Mouse (Mus musculus) natural killer cell, adult 2 months (primary cell): Measurements from ENCODE around the gene Cep250.
A peak's percentile ranks its signal among the peaks of the same experiment; 100 is the strongest.
"Not testable (repeated sequence)": the region's sequence is repeated elsewhere in the genome, so short reads cannot be mapped to it uniquely, and the experiment has no call there.

Experiments
- DNase-seq, 2 experiments: peaks; one replicate each; pipeline ENCODE4 v3.0.0; 2022; ENCODE audit warnings: low spot score in 2 of 2

The Cep250 gene

DNA sequence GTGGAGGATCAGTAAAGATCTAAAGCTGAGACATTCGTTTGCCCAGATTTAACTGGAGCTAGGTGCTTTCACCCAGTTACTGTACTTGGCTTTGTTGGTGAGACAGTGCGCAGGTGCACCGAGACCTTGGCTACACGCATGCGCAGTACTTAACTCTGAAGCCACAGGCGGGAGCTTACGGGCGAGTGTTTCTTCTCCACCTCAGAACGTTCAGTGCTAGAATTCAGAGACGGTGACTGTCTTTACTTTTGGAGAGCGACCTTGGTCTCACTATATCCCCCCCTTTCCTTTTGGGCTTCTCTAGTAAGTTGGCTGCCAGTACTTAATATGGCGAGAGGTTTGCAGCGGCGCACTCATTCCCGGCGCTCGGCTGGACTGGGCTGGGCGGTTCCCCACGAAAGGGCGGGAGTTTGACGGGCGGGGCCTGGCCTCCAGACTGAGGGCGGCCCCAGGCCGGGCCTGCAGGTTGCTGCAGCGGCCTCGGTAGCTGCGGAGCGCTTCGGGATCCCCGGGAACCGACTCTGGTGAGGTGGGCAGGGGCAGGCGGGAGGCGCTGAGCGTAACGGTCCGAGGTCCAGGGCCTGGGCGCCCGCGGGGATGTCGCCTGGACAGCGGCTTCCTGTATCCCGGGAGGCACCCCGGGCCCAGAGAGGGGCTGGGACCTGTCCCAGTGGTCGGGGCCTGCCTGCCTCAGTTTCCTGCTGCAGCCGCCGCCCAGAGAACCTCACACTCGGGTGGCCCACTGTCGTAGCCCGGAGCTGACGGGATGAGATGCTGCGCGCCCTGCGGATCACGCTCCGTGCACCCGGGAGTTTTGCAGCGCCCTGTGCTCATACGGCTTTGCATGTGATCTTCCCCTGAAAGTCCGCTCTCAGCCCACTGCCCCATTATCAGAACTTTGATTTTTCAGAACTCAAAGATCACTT, at the start of gene Cep250:
TSS of gene Cep250 (plus strand) at position 325 of the 926 bp plus-strand sequence.
- peak; percentile 90 for DNase-seq

GRCm38 (mm10) chr2:155914684-155915083, 41.6 kb upstream of the Cep250 start:
- DNase-seq: no peak

- DNase-seq: no peak
Observed at GRCm38 (mm10) chr2:155923143-155923542, 33.1 kb upstream of the Cep250 start.

DNA sequence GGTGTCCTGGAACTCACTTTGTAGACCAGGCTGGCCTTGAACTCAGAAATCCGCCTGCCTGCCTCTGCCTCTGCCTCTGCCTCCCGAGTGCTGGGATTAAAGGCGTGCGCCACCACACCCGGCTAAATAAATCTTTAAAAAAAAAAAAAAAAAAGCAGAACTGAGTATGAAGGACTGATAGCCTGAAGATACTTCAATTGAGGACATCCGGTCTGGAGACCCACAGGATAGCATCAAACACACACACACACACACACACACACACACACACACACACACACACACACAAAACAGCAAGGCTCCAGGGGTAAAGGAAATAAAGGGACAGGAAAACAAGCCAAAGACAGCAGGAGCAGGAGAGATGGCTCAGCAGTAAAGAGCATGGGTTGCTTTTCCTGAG, 31.0 kb upstream of the Cep250 start:
- DNase-seq: not testable (repeated sequence)

GRCm38 (mm10) chr2:155928711-155929345, 27.4 kb upstream of the Cep250 start:
- DNase-seq: no peak

GRCm38 (mm10) chr2:155929531-155930442, 26.5 kb upstream of the Cep250 start, which contains the start of gene Uqcc1:
TSS of gene Uqcc1 (minus strand) at chr2:155930310.
- peak; percentile 87 to 90 for DNase-seq

DNA sequence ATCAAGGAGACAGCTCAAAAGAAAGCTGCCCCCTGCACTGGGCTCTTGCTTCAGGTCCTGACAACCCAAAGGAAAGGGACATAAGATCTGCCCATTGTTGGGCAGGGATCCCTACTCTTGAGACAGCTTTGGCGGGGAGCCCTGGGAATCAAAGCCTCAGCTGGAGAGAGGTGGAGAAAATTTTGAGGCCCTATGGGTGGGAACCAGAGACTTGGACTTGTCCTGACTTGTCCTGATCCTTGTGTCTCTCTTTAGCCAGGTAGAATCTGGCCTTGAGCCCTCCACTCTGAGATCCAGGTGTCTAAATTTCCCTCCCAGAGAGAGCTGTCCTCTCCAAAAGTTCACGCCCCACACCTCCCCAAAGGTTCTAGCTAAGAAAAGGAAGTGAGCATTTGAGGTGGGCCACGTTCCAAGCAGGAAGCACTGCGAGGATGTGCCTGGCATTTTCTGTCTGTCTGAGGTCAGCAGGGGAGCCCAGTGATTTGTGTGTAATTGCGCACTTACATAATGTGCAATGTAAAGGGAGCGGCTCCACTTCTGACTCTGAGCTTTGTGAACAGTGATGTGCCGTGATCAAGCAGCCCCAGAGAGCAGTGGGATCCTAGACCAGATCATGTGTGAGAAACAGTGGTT, 16.2 kb upstream of the Cep250 start:
- no peak for DNase-seq

DNA sequence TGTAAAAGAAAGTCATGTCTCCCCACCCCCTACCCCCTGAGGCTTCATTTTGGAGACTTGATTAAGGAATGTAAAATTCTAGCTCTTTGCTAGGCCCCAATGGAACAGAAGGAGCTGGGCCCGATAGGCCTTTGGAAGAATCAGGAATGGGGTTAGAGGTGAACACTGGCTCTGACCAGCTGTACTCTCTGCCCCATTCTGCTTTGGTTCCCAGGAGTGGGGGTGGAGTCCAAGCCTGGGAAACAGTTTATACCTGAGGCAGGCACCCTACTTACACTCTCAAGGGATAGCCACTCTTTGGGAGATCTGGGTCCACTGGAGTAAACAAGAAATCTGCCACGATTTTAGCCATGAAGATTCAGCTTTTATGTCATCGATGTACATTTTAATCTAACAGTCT, 15.6 kb upstream of the Cep250 start, which contains the start of gene Gm15557:
TSS of gene Gm15557 (plus strand) at position 48 of the 400 bp plus-strand sequence.
- DNase-seq: no peak

GRCm38 (mm10) chr2:155941697-155942442, 14.4 kb upstream of the Cep250 start:
- DNase-seq: no peak

DNA sequence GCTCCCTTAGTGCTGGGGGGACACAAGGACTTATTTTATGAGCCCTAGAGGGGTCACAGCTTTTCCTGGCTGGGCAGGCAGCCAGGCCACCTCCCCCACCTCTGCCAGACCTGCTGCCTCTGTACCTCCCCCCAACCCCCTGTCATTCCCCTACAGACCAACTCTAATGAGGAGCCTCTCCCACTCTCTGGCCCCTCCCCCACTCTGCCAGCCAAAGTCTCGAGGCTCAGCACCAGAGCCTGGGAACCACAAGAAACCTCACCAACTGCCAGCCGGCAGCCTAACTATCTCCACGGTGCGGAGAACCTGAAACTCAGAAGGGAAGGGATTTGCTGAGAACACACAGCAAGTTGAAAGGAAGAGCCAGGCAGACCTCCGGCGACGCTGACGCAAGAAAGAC, 12.8 kb upstream of the Cep250 start:
- DNase-seq: no peak

DNA sequence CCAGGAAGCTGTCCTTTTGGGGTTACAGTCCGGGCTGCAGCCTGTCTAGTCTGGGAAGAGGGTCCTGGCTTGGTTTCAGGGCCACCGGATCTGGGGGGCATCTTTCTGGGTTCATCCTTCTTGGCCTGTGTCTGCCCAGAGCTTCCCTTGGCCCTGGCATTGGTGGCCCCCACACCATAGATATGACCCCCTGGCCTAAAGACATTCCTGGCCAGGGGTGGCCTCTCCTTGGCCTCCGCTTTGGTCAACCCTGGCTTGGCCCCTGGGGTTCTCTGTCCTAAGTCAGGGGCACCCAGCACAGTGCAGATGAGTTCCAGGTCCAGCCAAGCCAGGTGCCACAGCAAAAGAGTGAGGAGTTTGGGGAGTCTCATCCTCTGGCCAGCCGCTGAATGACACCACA, 11.6 kb upstream of the Cep250 start:
- no peak for DNase-seq

- DNase-seq: no peak
Observed at GRCm38 (mm10) chr2:155945124-155945523, 11.1 kb upstream of the Cep250 start, which contains the start of gene Gdf5. TSS of gene Gdf5 (minus strand) at chr2:155945367.

GRCm38 (mm10) chr2:155945580-155945979, 10.7 kb upstream of the Cep250 start:
- no peak for DNase-seq

- peak; percentile 30 to 58 for DNase-seq
Observed at GRCm38 (mm10) chr2:155946069-155946468, 10.2 kb upstream of the Cep250 start.

DNA sequence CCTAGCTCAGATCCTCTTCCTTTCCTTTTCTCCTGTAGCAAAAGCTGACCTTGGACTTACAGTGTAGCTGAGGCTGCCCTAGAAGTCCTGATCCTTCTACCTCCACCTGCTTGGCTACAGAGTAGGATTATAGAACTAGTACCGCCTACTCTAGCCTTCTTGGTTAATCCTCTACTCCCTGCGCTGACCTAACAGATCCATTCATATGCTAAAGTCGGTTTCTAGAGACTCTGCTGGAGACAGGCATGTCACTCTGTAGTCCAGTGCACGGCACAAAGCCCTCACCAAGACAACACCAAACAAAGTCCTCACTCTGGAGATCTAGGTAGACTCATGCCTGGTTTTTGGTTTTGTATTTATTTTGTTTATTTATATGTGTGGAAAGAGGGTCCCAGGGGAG, 9.8 kb upstream of the Cep250 start:
- DNase-seq: no peak

DNA sequence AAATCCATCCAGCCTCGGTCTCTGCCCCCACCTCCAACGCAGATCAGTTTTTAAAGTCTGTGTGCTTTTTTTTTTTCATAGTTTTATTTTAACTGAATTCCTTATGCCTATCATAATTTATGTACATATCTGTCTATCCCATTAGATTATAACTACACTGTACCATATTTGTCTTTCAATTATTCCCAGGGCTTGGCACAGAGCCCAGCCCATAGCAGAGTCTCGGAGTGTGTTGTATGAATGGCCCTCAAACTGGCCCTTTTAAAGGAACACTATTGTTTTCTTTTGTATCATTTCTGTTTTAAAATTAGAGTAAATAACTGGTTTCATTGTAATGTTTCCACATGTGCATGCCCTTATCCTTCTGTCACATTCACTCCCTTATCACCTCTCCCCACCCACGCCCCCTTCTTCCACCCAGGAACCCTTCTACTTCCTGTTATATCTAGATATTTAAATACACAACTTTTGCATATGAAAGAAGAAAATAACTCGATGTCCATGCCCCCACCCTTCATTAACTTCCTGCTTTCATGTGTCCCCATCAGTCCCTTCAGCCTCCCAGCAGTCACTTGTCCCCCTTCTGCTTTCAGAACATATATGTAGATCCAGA, 8.8 kb upstream of the Cep250 start:
- no peak for DNase-seq

- no peak for DNase-seq
Observed at GRCm38 (mm10) chr2:155949362-155949761, 6.9 kb upstream of the Cep250 start.

GRCm38 (mm10) chr2:155952006-155952405, 4.3 kb upstream of the Cep250 start:
- DNase-seq: no peak

DNA sequence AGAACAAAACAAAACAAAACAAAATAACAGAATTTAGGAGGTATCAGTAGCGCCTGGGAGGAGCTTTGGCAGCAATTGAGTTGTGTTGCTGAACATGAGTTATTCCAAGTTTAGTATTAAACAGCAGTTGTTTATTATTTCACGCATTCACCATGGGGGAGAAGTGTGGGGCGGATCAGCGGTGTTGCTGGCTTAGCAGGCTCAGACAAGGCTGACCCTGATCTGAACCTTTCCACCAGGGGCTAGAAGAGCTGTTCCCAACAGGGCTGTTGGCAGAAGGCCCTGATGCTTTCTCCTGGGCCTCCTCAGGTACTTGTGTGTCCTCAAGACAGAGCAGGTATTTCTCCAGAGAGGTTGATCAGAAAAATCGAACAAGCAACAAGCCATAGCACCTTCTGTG, 3.7 kb downstream of the Cep250 start:
- no peak for DNase-seq

DNA sequence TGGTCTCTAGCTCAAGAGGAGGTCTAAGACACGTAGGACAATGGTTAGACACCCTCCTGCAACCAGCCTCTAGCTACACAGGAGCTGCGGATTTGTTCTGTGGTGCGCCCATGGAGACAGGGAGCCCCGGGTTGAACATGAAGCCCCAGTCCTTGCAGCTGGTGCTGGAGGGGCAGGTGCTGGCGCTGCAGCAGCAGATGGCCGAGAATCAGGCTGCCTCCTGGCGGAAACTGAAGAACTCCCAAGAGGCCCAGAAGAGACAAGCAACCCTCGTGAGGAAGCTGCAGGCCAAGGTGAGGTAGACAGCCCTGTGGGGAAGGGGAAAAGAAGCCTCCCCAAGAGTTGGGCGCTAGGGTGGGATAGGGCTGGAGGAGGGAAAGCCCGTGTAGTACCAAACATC, 5.6 kb downstream of the Cep250 start:
- no peak for DNase-seq
